12 mouse cellular contexts compared by ENCODE assay signal in genomic region chr5:112825091-112825794, GRCm38 (mm10).
DNase-seq lines count a peak whose midpoint lies in the region; ATAC-seq and TF ChIP-seq lines count a peak whose summit lies in the region.
"Had no signal": no experiment of that assay in that cellular context is flagged by ENCODE, and none has a peak within 500 bp of the region (broad histone marks: within the 10 kb centered on the region; RNA-seq: fewer than 3 reads in every experiment).

No protein-coding gene starts in this region.

- WGBS in hindbrain, embryonic 10.5 days = 44% methylated on average over 12 of the region's 12 CpGs
- WGBS in midbrain, embryonic 12.5 days = 26% methylated on average over 12 of the region's 12 CpGs

- no peaks in the 10 kb centered on the region for H3K36me3 ChIP-seq in hindbrain, embryonic 10.5 days
- H3K36me3 ChIP-seq in midbrain, embryonic 12.5 days = no peaks in the 10 kb centered on the region
- H3K36me3 ChIP-seq: embryonic facial prominence, embryonic 13.5 days; intestine, embryonic 15.5 days had no signal

- H3K27ac ChIP-seq in gastrocnemius, adult 2 months = no peak overlapping the region
- H3K27ac ChIP-seq in hindbrain, embryonic 10.5 days = peak overlapping the region; percentile 60
- H3K27ac ChIP-seq in midbrain, embryonic 12.5 days (replicated peaks) = peak overlapping the region; percentile 84
- H3K27ac ChIP-seq: embryonic facial prominence, embryonic 13.5 days; intestine, embryonic 15.5 days; stomach, postnatal 0 days had no signal

- H3K9me3 ChIP-seq in hindbrain, embryonic 10.5 days = no peaks in the 10 kb centered on the region
- no peaks in the 10 kb centered on the region for H3K9me3 ChIP-seq in midbrain, embryonic 12.5 days
- H3K9me3 ChIP-seq: embryonic facial prominence, embryonic 13.5 days; intestine, embryonic 15.5 days had no signal

- intact Hi-C loops in gastrocnemius, adult 2 months (cut with DNase I) = no loop called here

- peak; percentile 91 for ATAC-seq in midbrain, embryonic 12.5 days (ENCODE audit: low FRiP score, low read depth)
- ATAC-seq: intestine, embryonic 15.5 days had no signal

- peak overlapping the region; percentile 15; the same call in 1 of the 2 replicates for H3K4me2 ChIP-seq in midbrain, embryonic 12.5 days (replicated peaks)
- H3K4me2 ChIP-seq: embryonic facial prominence, embryonic 13.5 days; intestine, embryonic 15.5 days had no signal

- peaks cover 3% of the 10 kb centered on the region; the same call in 1 of the 2 replicates for H3K27me3 ChIP-seq in hindbrain, embryonic 10.5 days (ENCODE audit: insufficient read depth, poor library complexity, severe bottlenecking)
- H3K27me3 ChIP-seq in midbrain, embryonic 12.5 days = 0 out of 2 replicates have a peak, but pooled peaks cover 13% of the 10 kb centered on the region
- H3K27me3 ChIP-seq: embryonic facial prominence, embryonic 13.5 days; intestine, embryonic 15.5 days had no signal

- peak; percentile 5 for DNase-seq in gastrocnemius, adult 2 months
- DNase-seq in gastrocnemius, adult 8-10 months (ENCODE audit: low spot score in 2 of 2) = no peak
- DNase-seq in ZHBTc4 (ENCODE audit: low read depth, low spot score) = peak; percentile 24
- DNase-seq in hindbrain, embryonic 10.5 days (ENCODE audit: low spot score) = peak; percentile 44
- DNase-seq in urinary bladder, postnatal 25 days (ENCODE audit: low spot score) = no peak
- no peak for DNase-seq in gastrocnemius, postnatal 25 days
- DNase-seq in thymus, postnatal 14 days = no peak
- DNase-seq: heart, adult 11 months had no signal

- no peak for TF ChIP-seq CTCF in gastrocnemius, adult 2 months (IDR thresholded peaks at IDR 0.05)

- no peak overlapping the region for H3K4me3 ChIP-seq in gastrocnemius, adult 2 months
- no peak overlapping the region for H3K4me3 ChIP-seq in hindbrain, embryonic 10.5 days
- no peak overlapping the region for H3K4me3 ChIP-seq in midbrain, embryonic 12.5 days
- H3K4me3 ChIP-seq: embryonic facial prominence, embryonic 13.5 days; intestine, embryonic 15.5 days had no signal

- peaks cover 31% of the 10 kb centered on the region for H3K4me1 ChIP-seq in hindbrain, embryonic 10.5 days (replicated peaks)
- peaks cover 22% of the 10 kb centered on the region for H3K4me1 ChIP-seq in midbrain, embryonic 12.5 days
- H3K4me1 ChIP-seq: embryonic facial prominence, embryonic 13.5 days; intestine, embryonic 15.5 days had no signal

- H3K9ac ChIP-seq in midbrain, embryonic 12.5 days (replicated peaks) = no peak overlapping the region
- H3K9ac ChIP-seq: embryonic facial prominence, embryonic 13.5 days; intestine, embryonic 15.5 days had no signal

Comparison
In these comparisons a context has a peak if more than half of its experiments do, and no peak if none do; other contexts are left out.
1. DNase-seq: peak in gastrocnemius, adult 2 months (single experiment), ZHBTc4 (single experiment) and hindbrain, embryonic 10.5 days (single experiment); none in gastrocnemius, adult 8-10 months (0 of 2), urinary bladder, postnatal 25 days (single experiment), gastrocnemius, postnatal 25 days (single experiment) and thymus, postnatal 14 days (single experiment).